In the genomic region with DNA sequence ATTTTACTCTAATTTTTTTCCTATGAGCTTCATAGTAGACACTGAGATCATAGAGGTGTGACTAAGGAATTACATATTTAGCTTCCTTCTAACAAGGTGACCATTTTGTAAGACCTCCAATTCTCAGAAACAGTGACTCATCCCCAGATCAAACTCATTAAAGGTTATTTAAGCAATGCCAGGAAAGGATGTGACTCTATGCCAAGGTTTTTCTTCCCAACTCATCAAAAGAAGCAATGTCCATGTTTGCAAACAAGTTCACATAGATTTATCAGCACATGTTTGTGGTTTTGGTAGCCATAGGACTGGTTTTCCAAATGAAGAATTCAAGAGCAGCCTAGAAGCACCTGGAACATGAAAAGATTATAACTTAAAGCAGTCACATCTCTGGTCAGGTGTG, we compare ENCODE assay signal across 35 mouse cellular contexts.
"Had no signal": no experiment of that assay in that cellular context is flagged by ENCODE, and none has a peak within 500 bp of the region (broad histone marks: within the 10 kb centered on the region; RNA-seq: fewer than 3 reads in every experiment).

No protein-coding gene starts in this region.

- H3K4me3 ChIP-seq: heart, embryonic 12.5 days; heart, embryonic 13.5 days; heart, embryonic 15.5 days; hindbrain, embryonic 10.5 days; hindbrain, embryonic 12.5 days; hindbrain, embryonic 13.5 days; hindbrain, embryonic 15.5 days; intestine, embryonic 15.5 days; kidney, embryonic 15.5 days; layer of hippocampus, adult 2 months; left cerebral cortex, adult 2 months had no signal

- H3K4me1 ChIP-seq: heart, embryonic 12.5 days; heart, embryonic 13.5 days; heart, embryonic 15.5 days; hindbrain, embryonic 10.5 days; hindbrain, embryonic 12.5 days; hindbrain, embryonic 13.5 days; hindbrain, embryonic 15.5 days; intestine, embryonic 15.5 days; kidney, embryonic 15.5 days had no signal

- H3K36me3 ChIP-seq: heart, embryonic 12.5 days; heart, embryonic 13.5 days; heart, embryonic 15.5 days; hindbrain, embryonic 10.5 days; hindbrain, embryonic 12.5 days; hindbrain, embryonic 13.5 days; hindbrain, embryonic 15.5 days; intestine, embryonic 15.5 days; kidney, embryonic 15.5 days had no signal

- DNase-seq: heart, postnatal 10 days; heart, postnatal 14 days; heart, postnatal 36 days; heart, postnatal 4 days; kidney, adult 11 months; kidney, adult 18-20 months; kidney, adult 2 months; kidney, adult 8-10 months; kidney, adult 9 months; kidney, postnatal 10 days; kidney, postnatal 14 days; kidney, postnatal 25 days; kidney, postnatal 36 days; kidney, postnatal 4 days; layer of hippocampus, adult 9-11 months; layer of hippocampus, postnatal 36 days had no signal

- H3K4me2 ChIP-seq: heart, embryonic 11.5 days; heart, embryonic 12.5 days; heart, embryonic 13.5 days; heart, embryonic 15.5 days; hindbrain, embryonic 12.5 days; hindbrain, embryonic 13.5 days; hindbrain, embryonic 14.5 days; hindbrain, embryonic 15.5 days; intestine, embryonic 15.5 days; kidney, embryonic 15.5 days had no signal

- H3K9me3 ChIP-seq: heart, embryonic 12.5 days; heart, embryonic 13.5 days; heart, embryonic 15.5 days; hindbrain, embryonic 10.5 days; hindbrain, embryonic 12.5 days; hindbrain, embryonic 13.5 days; hindbrain, embryonic 15.5 days; intestine, embryonic 15.5 days; kidney, embryonic 15.5 days had no signal

- ATAC-seq: hindbrain, embryonic 16.5 days; hindbrain, postnatal 0 days; inflammation-experienced regulatory T-cells, adult 6 months; intestine, embryonic 15.5 days; intestine, embryonic 16.5 days; intestine, postnatal 0 days had no signal

- H3K27me3 ChIP-seq: heart, embryonic 12.5 days; heart, embryonic 13.5 days; heart, embryonic 15.5 days; hindbrain, embryonic 12.5 days; hindbrain, embryonic 13.5 days; hindbrain, embryonic 15.5 days; intestine, embryonic 15.5 days; kidney, embryonic 15.5 days had no signal

- H3K9ac ChIP-seq: heart, embryonic 12.5 days; heart, embryonic 13.5 days; heart, embryonic 15.5 days; hindbrain, embryonic 12.5 days; hindbrain, embryonic 13.5 days; hindbrain, embryonic 14.5 days; hindbrain, embryonic 15.5 days; intestine, embryonic 15.5 days; kidney, embryonic 15.5 days had no signal

- H3K27ac ChIP-seq: heart, embryonic 13.5 days; heart, embryonic 15.5 days; hindbrain, embryonic 10.5 days; hindbrain, embryonic 12.5 days; hindbrain, embryonic 13.5 days; hindbrain, embryonic 14.5 days; hindbrain, embryonic 15.5 days; hindbrain, postnatal 0 days; intestine, embryonic 15.5 days; kidney, embryonic 15.5 days; kidney, postnatal 0 days; layer of hippocampus, adult 2 months; left cerebral cortex, adult 2 months had no signal
